Mouse (Mus musculus): ENCODE results near the gene Cacna1h.

DNA sequence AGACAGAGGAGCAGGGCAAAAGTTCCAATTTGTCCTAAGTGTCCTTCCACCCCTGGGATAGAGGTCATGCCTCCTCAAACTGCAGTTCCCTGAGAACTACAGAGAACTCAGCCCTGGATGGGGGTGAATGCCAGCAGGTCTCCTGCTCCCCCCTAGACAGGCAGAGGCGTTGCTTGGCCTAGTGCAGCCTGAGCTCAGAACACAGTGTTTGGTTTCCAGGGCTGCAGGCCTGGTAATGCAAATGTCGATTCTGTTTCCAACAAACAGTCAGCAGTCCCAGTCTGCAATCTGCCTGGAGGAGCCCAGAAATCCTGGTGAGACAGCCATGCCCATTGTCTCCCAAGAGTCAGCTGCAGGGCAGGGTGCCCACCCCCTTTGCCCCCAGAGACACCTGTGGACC lies 20.7 kb upstream of the Cacna1h start, which contains the start of gene Tekt4:
- no peak for TF ChIP-seq CTCF (IDR thresholded peaks at IDR 0.05; ENCODE audit: low read depth)
- TF ChIP-seq EP300 (IDR thresholded peaks at IDR 0.05; ENCODE audit: low read depth): no peak

Measured in liver, embryonic 14.5 days (tissue).